Mouse (Mus musculus): Measurements from ENCODE around the gene Cd63. TPM values are rescaled to one million over a fixed set of nuclear protein-coding genes. Genes with fewer than 3 reads are reported as not detected.

Gene Cd63
- polyA plus RNA-seq, 1 experiment, result 2,043 TPM

- H3K79me2 ChIP-seq (ENCODE audit: control insufficient read depth, insufficient read depth), result peaks cover 23% of the 10 kb centered on the region
- peak within 1 kb of the TSS; percentile 91 for H3ac ChIP-seq (ENCODE audit: control insufficient read depth, insufficient read length, low read depth)
- H3K36me3 ChIP-seq (ENCODE audit: control insufficient read depth, insufficient read depth), result peaks cover 12% of the 10 kb centered on the region
- no peak for TF ChIP-seq MAX (IDR thresholded peaks at IDR 0.05)
- no peak for TF ChIP-seq FOSL1 (IDR thresholded peaks at IDR 0.05; ENCODE audit: insufficient read depth, low read length, poor library complexity, severe bottlenecking)
- no peak for TF ChIP-seq CEBPB (IDR thresholded peaks at IDR 0.05; ENCODE audit: low read depth)
- TF ChIP-seq CTCF (IDR thresholded peaks at IDR 0.05; ENCODE audit: control insufficient read depth, insufficient read depth, insufficient read length), result no peak
- no peak for TF ChIP-seq MYOD1 (IDR thresholded peaks at IDR 0.05; ENCODE audit: control insufficient read depth, insufficient read length, low read depth)
- no peak for TF ChIP-seq USF1 (IDR thresholded peaks at IDR 0.05; ENCODE audit: low read depth)
- no peak for TF ChIP-seq MYOG (IDR thresholded peaks at IDR 0.05; ENCODE audit: control insufficient read depth, extremely low read depth, insufficient read length)
- H3K4me3 ChIP-seq (ENCODE audit: insufficient read depth, poor library complexity, severe bottlenecking), result peak within 1 kb of the TSS; percentile 36
- H3K27me3 ChIP-seq (ENCODE audit: control insufficient read depth, insufficient read depth, insufficient read length), result no peaks in the 10 kb centered on the region
- no peaks in the 10 kb centered on the region for H3K79me3 ChIP-seq (ENCODE audit: low read depth)
These were observed 21.9 kb downstream of the Cd63 start, which contains the start of gene Rdh5 for GRCm38 (mm10) chr10:128922822-128923012. Gene Rdh5, minus strand, starts transcription at chr10:128922888.

DNA sequence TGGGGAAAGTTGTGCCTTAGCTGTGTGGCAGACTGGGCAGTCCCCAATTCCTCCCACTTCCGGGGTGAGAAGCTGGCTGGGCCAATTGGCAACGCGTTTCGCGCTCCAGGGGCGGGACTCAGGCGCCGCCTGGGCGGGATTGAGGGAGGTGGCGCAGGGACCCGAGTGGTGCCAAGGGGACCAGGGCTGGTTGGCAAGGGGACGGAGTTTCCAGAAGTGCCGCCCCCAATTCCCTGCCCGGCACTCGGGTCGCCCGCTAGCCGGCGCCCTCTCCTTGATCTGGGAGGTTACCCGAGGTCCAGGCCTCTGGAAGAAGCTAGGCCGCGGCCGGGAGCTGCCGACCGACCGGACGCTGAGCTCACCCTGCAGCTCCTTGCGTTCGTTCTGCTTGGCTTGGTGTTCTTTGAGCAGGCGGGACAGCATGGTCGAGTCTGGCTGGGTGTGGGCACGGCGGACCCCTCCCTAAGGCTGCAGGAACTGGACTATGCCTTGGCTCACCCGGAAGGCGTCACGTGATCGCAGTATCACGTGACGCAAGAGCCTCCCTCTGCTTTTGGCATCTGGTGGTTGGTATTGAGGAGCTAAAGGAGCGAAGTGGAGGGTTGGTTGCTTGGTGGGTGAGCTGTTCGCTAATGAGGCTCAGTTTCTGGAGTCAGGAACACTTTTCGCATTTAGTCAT is 22.4 kb downstream of the Cd63 start:
- Histone ChIP-seq H3K4me3 (ENCODE audit: insufficient read depth, poor library complexity, severe bottlenecking) (peak overlapping the region; percentile 36), H3K27me3 (ENCODE audit: control insufficient read depth, insufficient read depth, insufficient read length) (no peaks in the 10 kb centered on the region), H3K79me3 (ENCODE audit: low read depth) (no peaks in the 10 kb centered on the region), H3K36me3 (ENCODE audit: control insufficient read depth, insufficient read depth) (peaks cover 7% of the 10 kb centered on the region), H3K79me2 (ENCODE audit: control insufficient read depth, insufficient read depth) (peaks cover 23% of the 10 kb centered on the region), H3ac (ENCODE audit: control insufficient read depth, insufficient read length, low read depth) (peak overlapping the region; percentile 91)
- TF ChIP-seq USF1 (IDR thresholded peaks at IDR 0.05; ENCODE audit: low read depth), result peak; percentile 100
- TF ChIP-seq FOSL1 (IDR thresholded peaks at IDR 0.05; ENCODE audit: insufficient read depth, low read length, poor library complexity, severe bottlenecking), result no peak
- no peak for TF ChIP-seq MYOD1 (IDR thresholded peaks at IDR 0.05; ENCODE audit: control insufficient read depth, insufficient read length, low read depth)
- TF ChIP-seq CTCF (IDR thresholded peaks at IDR 0.05; ENCODE audit: control insufficient read depth, insufficient read depth, insufficient read length), result peak; percentile 64
- no peak for TF ChIP-seq MYOG (IDR thresholded peaks at IDR 0.05; ENCODE audit: control insufficient read depth, extremely low read depth, insufficient read length)
- TF ChIP-seq CEBPB (IDR thresholded peaks at IDR 0.05; ENCODE audit: low read depth), result peak; percentile 66
- TF ChIP-seq MAX (IDR thresholded peaks at IDR 0.05), result peak; percentile 74

DNA sequence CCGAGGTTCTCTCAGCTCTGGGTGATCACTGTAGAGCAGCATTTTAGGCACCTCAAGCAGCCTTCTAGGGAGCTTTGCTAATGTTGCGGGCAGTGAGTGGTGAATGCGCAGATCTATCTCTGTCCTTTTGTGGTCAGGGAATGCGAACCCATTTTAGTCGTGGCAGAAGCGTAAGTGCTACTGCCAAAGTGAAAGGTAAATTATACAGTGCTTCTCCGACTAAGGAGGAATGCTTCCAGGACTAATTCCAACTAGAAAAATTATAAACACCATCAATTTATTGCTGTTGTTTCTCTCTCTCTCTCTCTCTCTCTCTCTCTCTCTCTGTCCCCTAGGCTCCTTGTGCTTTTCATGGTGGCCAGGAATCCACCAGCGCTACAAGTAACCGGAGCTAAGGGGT is 23.1 kb downstream of the Cd63 start, which contains the start of gene Bloc1s1:
Gene Bloc1s1, minus strand, starts transcription at position 101 of the 400 bp plus-strand sequence.
- Histone ChIP-seq H3K79me3 (ENCODE audit: low read depth) (no peaks in the 10 kb centered on the region), H3K27me3 (ENCODE audit: control insufficient read depth, insufficient read depth, insufficient read length) (no peaks in the 10 kb centered on the region), H3K36me3 (ENCODE audit: control insufficient read depth, insufficient read depth) (peaks cover 1% of the 10 kb centered on the region), H3K79me2 (ENCODE audit: control insufficient read depth, insufficient read depth) (peaks cover 23% of the 10 kb centered on the region), H3ac (ENCODE audit: control insufficient read depth, insufficient read length, low read depth) (peak within 1 kb of the TSS; percentile 91), H3K4me3 (ENCODE audit: insufficient read depth, poor library complexity, severe bottlenecking) (peak within 1 kb of the TSS; percentile 36)
- TF ChIP-seq USF1 (IDR thresholded peaks at IDR 0.05; ENCODE audit: low read depth) (no peak), CTCF (IDR thresholded peaks at IDR 0.05; ENCODE audit: control insufficient read depth, insufficient read depth, insufficient read length) (no peak), FOSL1 (IDR thresholded peaks at IDR 0.05; ENCODE audit: insufficient read depth, low read length, poor library complexity, severe bottlenecking) (no peak), MYOG (IDR thresholded peaks at IDR 0.05; ENCODE audit: control insufficient read depth, extremely low read depth, insufficient read length) (no peak)

DNA sequence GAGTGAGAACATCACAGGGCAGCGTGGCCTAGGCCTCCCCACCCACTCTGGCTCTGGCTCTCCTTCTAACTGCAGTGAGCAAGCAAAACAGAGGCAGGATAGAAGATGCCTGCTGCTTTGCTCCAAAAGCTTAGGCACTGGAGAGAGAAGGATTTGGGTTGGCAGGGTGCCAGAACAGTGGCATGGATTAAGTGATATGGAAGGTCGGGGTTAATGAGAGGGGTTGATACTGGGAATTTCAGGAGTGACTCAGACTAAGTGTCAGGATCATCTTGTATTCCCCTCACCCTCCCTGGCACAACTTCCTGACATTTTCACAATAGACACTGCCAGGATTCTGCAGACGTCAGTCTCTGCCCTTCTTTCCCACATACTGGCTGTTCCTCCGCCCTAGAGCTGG is 27.6 kb downstream of the Cd63 start:
- no peak overlapping the region for H3ac ChIP-seq (ENCODE audit: control insufficient read depth, insufficient read length, low read depth)
- H3K4me3 ChIP-seq (ENCODE audit: insufficient read depth, poor library complexity, severe bottlenecking), result no peak overlapping the region
- H3K79me3 ChIP-seq (ENCODE audit: low read depth), result no peaks in the 10 kb centered on the region
- H3K27me3 ChIP-seq (ENCODE audit: control insufficient read depth, insufficient read depth, insufficient read length), result no peaks in the 10 kb centered on the region
- TF ChIP-seq FOSL1 (IDR thresholded peaks at IDR 0.05; ENCODE audit: insufficient read depth, low read length, poor library complexity, severe bottlenecking) (no peak), CEBPB (IDR thresholded peaks at IDR 0.05; ENCODE audit: low read depth) (no peak), CTCF (IDR thresholded peaks at IDR 0.05; ENCODE audit: control insufficient read depth, insufficient read depth, insufficient read length) (no peak), USF1 (IDR thresholded peaks at IDR 0.05; ENCODE audit: low read depth) (no peak), MYOD1 (IDR thresholded peaks at IDR 0.05; ENCODE audit: control insufficient read depth, insufficient read length, low read depth) (no peak)
- H3K36me3 ChIP-seq (ENCODE audit: control insufficient read depth, insufficient read depth), result no peaks in the 10 kb centered on the region
- H3K79me2 ChIP-seq (ENCODE audit: control insufficient read depth, insufficient read depth), result peaks cover 15% of the 10 kb centered on the region

GRCm38 (mm10) chr10:128929638-128930378 is 29.0 kb downstream of the Cd63 start:
- Histone ChIP-seq H3K79me2 (ENCODE audit: control insufficient read depth, insufficient read depth) (peaks cover 13% of the 10 kb centered on the region), H3K36me3 (ENCODE audit: control insufficient read depth, insufficient read depth) (no peaks in the 10 kb centered on the region), H3K4me3 (ENCODE audit: insufficient read depth, poor library complexity, severe bottlenecking) (no peak overlapping the region), H3ac (ENCODE audit: control insufficient read depth, insufficient read length, low read depth) (no peak overlapping the region), H3K27me3 (ENCODE audit: control insufficient read depth, insufficient read depth, insufficient read length) (no peaks in the 10 kb centered on the region), H3K79me3 (ENCODE audit: low read depth) (peaks cover 7% of the 10 kb centered on the region)
- TF ChIP-seq MYOG (IDR thresholded peaks at IDR 0.05; ENCODE audit: control insufficient read depth, extremely low read depth, insufficient read length) (no peak), CTCF (IDR thresholded peaks at IDR 0.05; ENCODE audit: control insufficient read depth, insufficient read depth, insufficient read length) (no peak)

- H3ac ChIP-seq (ENCODE audit: control insufficient read depth, insufficient read length, low read depth), result no peak overlapping the region
- H3K79me3 ChIP-seq (ENCODE audit: low read depth), result peaks cover 19% of the 10 kb centered on the region
- H3K4me3 ChIP-seq (ENCODE audit: insufficient read depth, poor library complexity, severe bottlenecking), result no peak overlapping the region
- H3K36me3 ChIP-seq (ENCODE audit: control insufficient read depth, insufficient read depth), result no peaks in the 10 kb centered on the region
- no peak for TF ChIP-seq USF1 (IDR thresholded peaks at IDR 0.05; ENCODE audit: low read depth)
- TF ChIP-seq MAX (IDR thresholded peaks at IDR 0.05), result peak; percentile 14
- no peak for TF ChIP-seq FOSL1 (IDR thresholded peaks at IDR 0.05; ENCODE audit: insufficient read depth, low read length, poor library complexity, severe bottlenecking)
- TF ChIP-seq CEBPB (IDR thresholded peaks at IDR 0.05; ENCODE audit: low read depth), result no peak
- TF ChIP-seq CTCF (IDR thresholded peaks at IDR 0.05; ENCODE audit: control insufficient read depth, insufficient read depth, insufficient read length), result no peak
- peak; percentile 78 for TF ChIP-seq MYOD1 (IDR thresholded peaks at IDR 0.05; ENCODE audit: control insufficient read depth, insufficient read length, low read depth)
- TF ChIP-seq MYOG (IDR thresholded peaks at IDR 0.05; ENCODE audit: control insufficient read depth, extremely low read depth, insufficient read length), result no peak
- peaks cover 28% of the 10 kb centered on the region for H3K79me2 ChIP-seq (ENCODE audit: control insufficient read depth, insufficient read depth)
- no peaks in the 10 kb centered on the region for H3K27me3 ChIP-seq (ENCODE audit: control insufficient read depth, insufficient read depth, insufficient read length)
These were observed 30.7 kb downstream of the Cd63 start for GRCm38 (mm10) chr10:128931441-128931840.
